ENCODE assay signal across 9 mouse cellular contexts in the genomic region with DNA sequence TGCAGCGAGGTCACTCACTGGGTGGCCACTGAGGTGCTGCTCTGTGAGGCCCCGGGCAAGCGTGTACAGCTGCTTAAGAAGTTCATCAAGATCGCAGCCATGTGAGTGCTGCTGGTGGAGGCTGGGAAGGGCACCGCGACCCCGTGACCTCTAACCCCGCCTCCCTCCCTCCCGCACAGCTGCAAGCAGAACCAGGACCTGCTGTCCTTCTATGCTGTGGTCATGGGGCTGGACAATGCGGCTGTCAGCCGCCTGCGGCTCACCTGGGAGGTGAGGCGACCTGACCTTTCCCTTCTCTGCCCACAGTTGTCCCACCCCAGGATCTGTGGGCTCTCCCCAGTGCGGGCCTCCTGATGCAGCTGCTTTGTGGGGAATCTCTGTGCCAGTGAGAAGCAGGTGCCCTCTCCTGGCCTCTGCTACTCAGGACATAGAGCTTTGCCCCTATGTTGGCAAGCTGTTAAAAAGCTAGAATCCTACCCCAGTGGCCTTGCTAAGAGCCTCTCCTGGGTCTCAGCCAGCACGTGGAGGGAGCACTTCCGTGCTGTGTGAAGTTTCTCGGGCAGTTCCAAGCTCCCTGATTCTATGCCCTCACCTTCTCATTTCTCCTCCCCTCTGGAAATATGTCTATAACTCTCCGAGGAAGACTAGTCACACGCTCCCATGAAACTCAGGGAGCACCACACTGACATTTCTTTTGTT. TPM values are rescaled to one million over a fixed set of nuclear protein-coding genes. Genes with fewer than 3 reads are reported as not detected.
DNase-seq lines count a peak whose midpoint lies in the region; ATAC-seq lines count a peak whose summit lies in the region.
"Had no signal": no experiment of that assay in that cellular context is flagged by ENCODE, and none has a peak within 500 bp of the region (broad histone marks: within the 10 kb centered on the region; RNA-seq: fewer than 3 reads in every experiment).

No protein-coding gene starts in this region.

- no peak overlapping the region for H3K27ac ChIP-seq in heart, embryonic 16.5 days (ENCODE audit: low read length)
- H3K27ac ChIP-seq in forebrain, embryonic 14.5 days (ENCODE audit: low read depth, low read length): no peak overlapping the region
- no peak overlapping the region for H3K27ac ChIP-seq in midbrain, embryonic 13.5 days
- H3K27ac ChIP-seq: midbrain, embryonic 12.5 days had no signal

- DNase-seq in heart, adult 9 months (ENCODE audit: low spot score in 2 of 2): no peak
- DNase-seq in R1 (ENCODE audit: low read depth, low spot score): peak; percentile 32
- DNase-seq in forebrain, embryonic 14.5 days (ENCODE audit: low spot score): peak; percentile 23
- no peak for DNase-seq in cerebellum, postnatal 14 days
- no peak for DNase-seq in spleen, adult 18-20 months

- H3K27me3 ChIP-seq in heart, embryonic 16.5 days (ENCODE audit: control insufficient read depth, insufficient read depth, low read length): no peaks in the 10 kb centered on the region
- no peaks in the 10 kb centered on the region for H3K27me3 ChIP-seq in forebrain, embryonic 14.5 days (replicated peaks; ENCODE audit: control insufficient read depth, insufficient read depth, low read length)
- H3K27me3 ChIP-seq in midbrain, embryonic 13.5 days: 0 out of 2 replicates have a peak, but pooled peaks cover 6% of the 10 kb centered on the region

- no peak for ATAC-seq in heart, embryonic 16.5 days (replicated peaks; ENCODE audit: extremely low read depth, insufficient read depth, low FRiP score)
- ATAC-seq in forebrain, embryonic 14.5 days: no peak
- peak; percentile 41; the same call in 1 of the 2 replicates for ATAC-seq in midbrain, embryonic 13.5 days
- no peak for ATAC-seq in CD4-positive, CD25-positive, alpha-beta regulatory T cell, adult 4 months

- no peaks in the 10 kb centered on the region for H3K9me3 ChIP-seq in heart, embryonic 16.5 days (replicated peaks; ENCODE audit: control insufficient read depth, low read length)
- H3K9me3 ChIP-seq in forebrain, embryonic 14.5 days (replicated peaks; ENCODE audit: control insufficient read depth, low read length): no peaks in the 10 kb centered on the region
- H3K9me3 ChIP-seq in midbrain, embryonic 13.5 days: no peaks in the 10 kb centered on the region
- H3K9me3 ChIP-seq: midbrain, embryonic 12.5 days had no signal

- no peak overlapping the region for H3K4me3 ChIP-seq in heart, embryonic 16.5 days (ENCODE audit: low read length)
- no peak overlapping the region for H3K4me3 ChIP-seq in forebrain, embryonic 14.5 days (ENCODE audit: low read depth, low read length)
- H3K4me3 ChIP-seq in midbrain, embryonic 13.5 days (replicated peaks): no peak overlapping the region
- H3K4me3 ChIP-seq: midbrain, embryonic 12.5 days had no signal

- H3K4me1 ChIP-seq in heart, embryonic 16.5 days (ENCODE audit: control insufficient read depth, insufficient read depth, low read length): peaks cover 6% of the 10 kb centered on the region
- peaks cover 8% of the 10 kb centered on the region; the same call in 1 of the 2 replicates for H3K4me1 ChIP-seq in forebrain, embryonic 14.5 days (ENCODE audit: control insufficient read depth, insufficient read depth, low read length)
- H3K4me1 ChIP-seq in midbrain, embryonic 13.5 days (replicated peaks): peaks cover 21% of the 10 kb centered on the region

- peak overlapping the region; percentile 43 for H3K4me2 ChIP-seq in heart, embryonic 16.5 days (ENCODE audit: low read depth, low read length)
- H3K4me2 ChIP-seq in forebrain, embryonic 14.5 days (ENCODE audit: low read length): no peak overlapping the region
- peak overlapping the region; percentile 37; the same call in 1 of the 2 replicates for H3K4me2 ChIP-seq in midbrain, embryonic 13.5 days (replicated peaks)

- no peaks in the 10 kb centered on the region for H3K36me3 ChIP-seq in heart, embryonic 16.5 days (ENCODE audit: control insufficient read depth, insufficient read depth)
- H3K36me3 ChIP-seq in forebrain, embryonic 14.5 days (ENCODE audit: control insufficient read depth, insufficient read depth, low read length): no peaks in the 10 kb centered on the region
- 0 out of 2 replicates have a peak, but pooled peaks cover 6% of the 10 kb centered on the region for H3K36me3 ChIP-seq in midbrain, embryonic 13.5 days
- H3K36me3 ChIP-seq: midbrain, embryonic 12.5 days had no signal

- peak overlapping the region; percentile 51 for H3K9ac ChIP-seq in heart, embryonic 16.5 days (ENCODE audit: low read length)
- H3K9ac ChIP-seq in forebrain, embryonic 14.5 days (ENCODE audit: low read length): no peak overlapping the region
- H3K9ac ChIP-seq in midbrain, embryonic 13.5 days (replicated peaks): 0 out of 2 replicates have a peak overlapping the region, but pooled peaks have one; percentile 32

- WGBS in heart, embryonic 16.5 days: 20% methylated on average over 19 of the region's 19 CpGs
- WGBS in forebrain, embryonic 14.5 days: 10% methylated on average over 19 of the region's 19 CpGs
- 10% methylated on average over 19 of the region's 19 CpGs for WGBS in midbrain, embryonic 13.5 days

RNA-seq across cellular contexts. Expression of gene Rapgefl1, which starts 12.8 kb away (rescaled TPM):
- polyA plus RNA-seq in heart, embryonic 16.5 days (2015; fragmentation: Nextera tagmentation; extraction: Ambion mirVana): 1.0 and 1.1 TPM in 2 replicates
- 3.0 and 4.5 TPM in 2 replicates for polyA plus RNA-seq in forebrain, embryonic 14.5 days (2014; fragmentation: Nextera tagmentation; extraction: Ambion mirVana)
- polyA plus RNA-seq in midbrain, embryonic 13.5 days (2015; fragmentation: Nextera tagmentation; extraction: Ambion mirVana): 4.7 and 5.8 TPM in 2 replicates
- polyA plus RNA-seq in CD4-positive, CD25-positive, alpha-beta regulatory T cell, adult 4 months (2017; shearing (Covaris generic)): under 1 TPM in 1 of 2 experiments, not detected in 1; 0.48 TPM

RNA-seq across cellular contexts. Expression of gene Wipf2, which starts 14.1 kb away (rescaled TPM):
- 3.1 and 3.4 TPM in 2 replicates for polyA plus RNA-seq in heart, embryonic 16.5 days (2015; fragmentation: Nextera tagmentation; extraction: Ambion mirVana)
- 3.3 and 3.7 TPM in 2 replicates for polyA plus RNA-seq in forebrain, embryonic 14.5 days (2014; fragmentation: Nextera tagmentation; extraction: Ambion mirVana)
- 4.9 and 5.2 TPM in 2 replicates for polyA plus RNA-seq in midbrain, embryonic 13.5 days (2015; fragmentation: Nextera tagmentation; extraction: Ambion mirVana)
- 10 to 100 TPM; 13.5 to 13.9 TPM for polyA plus RNA-seq in CD4-positive, CD25-positive, alpha-beta regulatory T cell, adult 4 months (2017; shearing (Covaris generic))

RNA-seq across cellular contexts. Expression of gene Casc3, which starts 44.6 kb away (rescaled TPM):
- polyA plus RNA-seq in heart, embryonic 16.5 days (2015; fragmentation: Nextera tagmentation; extraction: Ambion mirVana): 23.4 and 24.0 TPM in 2 replicates
- polyA plus RNA-seq in forebrain, embryonic 14.5 days (2014; fragmentation: Nextera tagmentation; extraction: Ambion mirVana): 41.0 and 45.0 TPM in 2 replicates
- 52.6 and 57.6 TPM in 2 replicates for polyA plus RNA-seq in midbrain, embryonic 13.5 days (2015; fragmentation: Nextera tagmentation; extraction: Ambion mirVana)
- 10 to 100 TPM; 13.6 to 14.5 TPM for polyA plus RNA-seq in CD4-positive, CD25-positive, alpha-beta regulatory T cell, adult 4 months (2017; shearing (Covaris generic))

RNA-seq across cellular contexts. Expression of gene Msl1, which starts 54.0 kb away (rescaled TPM):
- polyA plus RNA-seq in heart, embryonic 16.5 days (2015; fragmentation: Nextera tagmentation; extraction: Ambion mirVana): 15.2 and 15.5 TPM in 2 replicates
- 19.3 and 20.5 TPM in 2 replicates for polyA plus RNA-seq in forebrain, embryonic 14.5 days (2014; fragmentation: Nextera tagmentation; extraction: Ambion mirVana)
- polyA plus RNA-seq in midbrain, embryonic 13.5 days (2015; fragmentation: Nextera tagmentation; extraction: Ambion mirVana): 34.2 and 34.5 TPM in 2 replicates
- polyA plus RNA-seq in CD4-positive, CD25-positive, alpha-beta regulatory T cell, adult 4 months (2017; shearing (Covaris generic)): 10 to 100 TPM; 22.3 to 24.8 TPM

RNA-seq across cellular contexts. Expression of gene Cdc6, which starts 58.3 kb away (rescaled TPM):
- 18.6 and 23.0 TPM in 2 replicates for polyA plus RNA-seq in heart, embryonic 16.5 days (2015; fragmentation: Nextera tagmentation; extraction: Ambion mirVana)
- polyA plus RNA-seq in forebrain, embryonic 14.5 days (2014; fragmentation: Nextera tagmentation; extraction: Ambion mirVana): 14.1 and 16.4 TPM in 2 replicates
- polyA plus RNA-seq in midbrain, embryonic 13.5 days (2015; fragmentation: Nextera tagmentation; extraction: Ambion mirVana): 10.6 and 11.3 TPM in 2 replicates
- 1 to 10 TPM; 4.1 to 8.5 TPM for polyA plus RNA-seq in CD4-positive, CD25-positive, alpha-beta regulatory T cell, adult 4 months (2017; shearing (Covaris generic))

Comparison
In these comparisons a context has a peak if more than half of its experiments do, and no peak if none do; other contexts are left out.
1. DNase-seq: peak in R1 (single experiment) and forebrain, embryonic 14.5 days (single experiment); none in heart, adult 9 months (0 of 2), cerebellum, postnatal 14 days (0 of 2) and spleen, adult 18-20 months (0 of 2).